Mouse (Mus musculus) adrenal gland, adult (tissue): ENCODE data around the gene Eppin.

Experiments used
- DNase-seq, 2 experiments: peaks; one replicate each; pipeline ENCODE4 v3.0.0; 2022 to 2023; ENCODE audit warnings: low spot score in 1 of 2; ENCODE audit not compliant: inconsistent age in 2 of 2

The Eppin gene

GRCm38 (mm10) chr2:164560106-164560505 is 33.3 kb downstream of the Eppin start:
- DNase-seq: peak; percentile 73 to 79

DNA sequence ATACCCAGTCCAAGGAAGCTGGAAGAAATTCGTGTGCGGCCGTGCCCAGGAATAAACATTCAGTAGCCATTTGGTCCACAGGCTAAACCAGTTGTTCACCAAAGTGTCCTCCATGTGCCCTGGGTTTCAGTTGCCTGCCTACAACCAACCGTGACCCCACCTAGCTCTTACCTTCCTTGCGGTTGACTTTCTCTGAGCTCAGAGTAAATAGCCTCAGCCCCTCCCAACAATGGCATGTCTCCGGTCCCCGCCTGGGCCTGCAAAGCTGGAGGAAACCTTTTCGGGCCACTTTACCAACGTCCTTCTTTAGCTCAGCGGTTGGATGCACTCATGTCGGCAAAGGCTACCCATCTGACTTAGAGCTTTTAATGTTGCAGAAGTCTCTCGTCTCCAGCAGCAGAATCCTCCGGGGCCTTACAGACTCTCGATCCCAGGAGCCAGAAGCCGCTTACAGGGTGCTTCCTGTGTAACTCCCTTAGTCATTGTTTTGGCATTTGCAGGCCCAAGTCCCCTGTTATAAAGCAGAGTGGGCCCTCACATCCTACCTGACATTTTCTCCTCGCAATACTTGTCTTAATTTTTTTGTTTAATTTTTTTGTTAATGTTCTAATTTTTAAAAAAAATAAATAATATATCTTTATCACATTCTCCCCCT is 34.3 kb downstream of the Eppin start:
- DNase-seq: no peak

GRCm38 (mm10) chr2:164558426-164558825 is 35.0 kb downstream of the Eppin start:
- no peak for DNase-seq

DNA sequence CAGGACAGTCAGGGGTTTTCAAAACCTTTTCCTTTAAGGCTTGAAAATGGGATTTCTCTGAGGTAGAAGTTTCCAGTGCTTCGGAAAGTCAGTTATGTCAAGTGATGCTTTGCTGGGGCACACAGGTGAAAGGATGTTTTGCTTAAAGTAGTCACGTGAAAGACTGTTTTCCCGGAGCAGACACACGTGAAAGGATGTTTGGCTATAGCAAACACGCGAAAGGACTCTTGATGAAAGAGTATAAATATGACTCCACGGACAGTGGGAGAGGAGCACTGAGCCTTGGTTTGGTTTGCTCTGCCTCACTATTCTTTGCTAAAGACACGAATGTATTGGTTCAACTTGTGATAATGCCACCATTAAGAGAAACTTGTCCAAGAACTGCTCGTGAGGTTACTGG is 41.9 kb downstream of the Eppin start:
- no peak for DNase-seq

GRCm38 (mm10) chr2:164550895-164551269 is 42.5 kb downstream of the Eppin start:
- no peak for DNase-seq

DNA sequence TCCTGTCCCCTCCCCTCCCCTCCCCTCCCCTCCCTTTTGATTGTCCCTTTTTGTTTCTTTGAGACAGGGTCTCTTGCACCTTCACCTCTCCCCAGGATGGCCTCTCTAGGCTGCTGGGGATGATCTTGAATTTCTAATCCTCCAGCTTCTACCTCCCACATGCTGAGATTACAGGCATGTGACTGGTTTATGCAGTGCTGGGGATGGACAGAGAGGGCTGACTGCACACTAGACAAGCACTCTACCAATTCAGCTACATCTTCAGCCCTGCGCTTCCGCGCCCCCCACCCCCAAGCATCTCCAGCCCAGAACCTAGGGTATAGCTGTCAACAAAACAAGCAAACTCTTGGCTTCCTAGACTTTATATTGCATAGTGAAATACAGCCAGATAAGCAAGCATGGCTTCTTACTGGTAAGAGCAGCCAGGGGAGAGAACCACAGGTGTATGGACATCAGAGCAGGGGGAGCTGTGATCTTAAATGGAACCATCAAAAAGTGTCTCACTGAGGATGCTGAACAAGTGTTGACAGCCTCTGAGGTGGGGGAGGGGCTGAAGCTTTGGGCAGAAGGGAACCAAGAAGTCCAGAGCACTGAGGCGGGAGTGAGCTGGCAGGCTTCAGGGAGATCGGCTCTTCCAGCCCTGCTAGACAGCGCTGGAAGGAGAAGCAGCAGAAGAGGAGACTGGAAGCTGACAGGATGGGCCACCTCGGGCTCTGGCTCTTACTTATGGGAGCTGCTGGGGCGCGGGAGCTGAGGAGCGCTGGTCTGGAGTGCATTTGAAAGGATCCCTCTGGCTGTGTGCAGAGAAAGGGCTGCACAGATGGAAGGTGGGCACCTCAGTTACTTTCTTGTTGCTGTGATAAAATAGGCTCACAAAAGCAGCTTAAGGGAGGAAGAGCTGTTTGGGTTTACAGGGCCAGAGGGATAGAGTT is 43.2 kb downstream of the Eppin start:
- no peak for DNase-seq

DNA sequence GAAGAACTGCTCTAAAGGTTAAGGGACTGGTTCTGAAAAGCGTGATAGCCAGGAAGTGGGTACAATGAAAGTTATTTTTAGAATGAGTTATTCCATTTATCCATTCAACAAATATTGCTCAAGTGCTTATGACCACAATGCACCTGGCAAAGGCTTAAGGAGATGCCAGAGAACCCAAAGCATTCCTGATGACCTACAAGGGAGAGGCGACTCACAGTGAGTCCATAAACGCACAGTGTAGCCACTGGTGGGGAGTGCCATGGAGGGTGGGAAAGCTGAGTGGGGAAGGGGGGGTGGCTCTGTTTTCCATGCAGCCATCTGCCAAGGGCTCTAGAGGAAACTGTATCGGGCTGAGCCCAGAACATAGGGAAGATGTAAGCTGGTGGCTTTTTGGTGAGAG is 44.1 kb downstream of the Eppin start:
- DNase-seq: no peak

GRCm38 (mm10) chr2:164544454-164545097 is 48.8 kb downstream of the Eppin start:
- no peak for DNase-seq

DNA sequence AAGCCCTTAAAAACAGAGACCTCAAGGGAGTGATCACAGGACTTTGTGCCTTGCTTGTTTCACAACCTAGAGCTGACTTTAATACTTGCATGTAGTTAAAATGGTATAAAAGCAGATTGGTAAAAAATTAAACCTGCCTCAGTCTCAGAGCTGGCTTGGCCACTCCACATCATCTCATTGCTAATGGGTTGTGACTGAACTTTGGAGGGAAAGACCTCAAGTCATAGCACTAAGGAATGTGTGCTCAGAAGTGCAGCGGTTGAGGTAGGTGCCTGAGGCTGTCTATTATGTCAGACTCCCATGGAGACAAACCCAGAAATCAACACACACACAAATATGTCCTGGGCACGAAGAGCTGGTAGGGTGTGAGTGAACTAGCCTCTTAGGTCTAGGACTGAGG is 49.6 kb downstream of the Eppin start:
- DNase-seq: no peak

GRCm38 (mm10) chr2:164542598-164542997 is 50.8 kb downstream of the Eppin start:
- DNase-seq: no peak

DNA sequence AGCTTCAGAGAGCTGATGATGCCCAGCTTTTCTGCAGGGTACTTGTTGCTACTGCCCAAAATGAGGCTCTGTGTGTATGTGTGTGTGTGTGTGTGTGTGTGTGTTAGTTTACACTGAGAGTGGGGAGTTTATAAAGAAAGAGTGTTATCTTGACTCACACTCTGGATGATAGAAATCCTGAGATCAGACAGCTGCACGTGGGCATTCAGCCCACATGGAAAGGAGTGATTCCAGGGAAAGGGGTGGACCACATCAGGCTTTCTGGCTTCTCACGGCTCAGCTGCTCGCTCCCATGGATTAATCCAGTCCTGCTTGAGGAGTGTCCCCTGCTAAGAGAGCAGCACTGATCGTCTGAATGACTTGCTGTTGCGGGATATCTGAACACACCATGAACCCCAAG is 51.3 kb downstream of the Eppin start:
- no peak for DNase-seq

DNA sequence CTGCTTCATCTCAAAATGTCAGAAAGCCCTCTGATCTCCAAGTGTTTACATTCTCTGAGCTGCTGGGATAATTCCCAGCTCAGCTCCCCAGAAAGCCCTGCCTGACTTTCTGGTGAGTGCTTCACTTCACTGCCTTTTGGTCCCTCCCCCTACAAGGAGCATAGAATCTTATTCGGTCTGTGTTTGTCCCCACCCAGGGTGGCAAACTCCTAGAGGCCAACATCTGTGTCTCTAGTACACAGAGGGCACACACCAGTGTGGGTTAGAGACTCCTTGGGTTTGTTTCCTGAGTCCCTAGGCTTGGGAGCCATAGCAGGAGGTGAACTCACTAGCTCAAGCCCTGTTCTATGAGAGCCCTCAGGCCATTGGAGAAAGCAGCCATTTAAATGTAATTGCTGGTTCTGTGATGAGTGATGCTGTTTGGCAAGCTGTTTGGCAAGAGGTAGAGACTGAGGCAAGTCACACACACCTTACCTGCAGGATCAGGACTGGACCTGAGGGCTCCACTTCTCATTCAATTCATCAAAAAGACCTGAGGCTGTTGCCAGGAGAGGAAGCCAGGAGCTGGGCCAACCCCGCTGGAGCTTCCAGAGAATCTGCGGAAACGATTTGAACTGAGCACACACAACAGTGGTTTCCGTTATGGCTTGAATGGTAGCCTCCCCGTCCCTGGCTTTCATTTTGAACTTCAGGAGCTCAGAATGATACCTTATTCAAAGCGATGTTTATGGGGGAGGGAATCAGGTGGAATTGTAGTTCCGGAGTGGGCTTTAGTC is 52.6 kb downstream of the Eppin start:
- no peak for DNase-seq
